Mouse (Mus musculus): ENCODE results near the gene Tmod4.

Gene Tmod4

GRCm38 (mm10) chr3:95174011-95174592 is 49.8 kb downstream of the Tmod4 start:
- peak; percentile 83 for DNase-seq

- no peak for DNase-seq
These were observed 52.2 kb downstream of the Tmod4 start for GRCm38 (mm10) chr3:95176500-95176899.

GRCm38 (mm10) chr3:95177583-95177982 is 53.3 kb downstream of the Tmod4 start:
- DNase-seq: no peak
